Mouse (Mus musculus) heart, postnatal 0 days (tissue): ENCODE data around the gene Carnmt1.

Experiments
- CTCF ChIP-seq: IDR thresholded peaks from 2 replicates; pipeline ENCODE4 v1.5.1; 2016; ENCODE audit warnings: antibody characterized with exemption, control low read depth, low read depth
- EP300 ChIP-seq: IDR thresholded peaks from 2 replicates; pipeline ENCODE4 v1.6.1; 2016; ENCODE audit warnings: antibody characterized with exemption, low read depth

- TF ChIP-seq CTCF (peak; percentile 81), EP300 (no peak)
These were observed 45.8 kb downstream of the Carnmt1 start for GRCm38 (mm10) chr19:18716374-18716773.
